Mouse (Mus musculus): ENCODE data around the gene Kctd8.

DNA sequence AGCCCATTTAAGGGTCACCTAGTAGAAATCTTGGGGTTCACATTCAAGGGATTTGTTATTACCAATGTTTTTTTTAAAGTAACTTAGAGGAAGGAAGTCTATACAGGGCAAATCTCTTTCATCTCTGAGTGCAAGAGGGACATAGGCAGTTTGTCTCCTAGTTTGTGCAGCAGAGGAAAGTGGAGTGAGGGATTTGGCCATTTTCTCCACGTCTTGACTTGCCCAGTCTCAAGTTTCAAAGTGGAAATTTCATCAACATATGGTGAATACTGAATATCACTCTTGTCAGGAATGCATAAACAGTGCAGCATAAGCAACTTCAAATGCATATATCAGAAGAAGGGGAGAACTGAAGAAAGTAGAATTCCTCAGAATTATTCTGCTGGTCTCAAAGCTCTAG lies 39.8 kb downstream of the Kctd8 start:
- TF ChIP-seq POLR2A (IDR thresholded peaks at IDR 0.05; ENCODE audit: borderline replicate concordance, insufficient read depth, low read length) (no peak), CTCF (IDR thresholded peaks at IDR 0.05; ENCODE audit: borderline replicate concordance, insufficient read depth, low read depth, low read length) (no peak)
